Mouse (Mus musculus) heart, postnatal 14 days (tissue): Measurements from ENCODE around the gene Comp. TPM values are rescaled to one million over a fixed set of nuclear protein-coding genes. Genes with fewer than 3 reads are reported as not detected.

Experiments
- DNase-seq, 2 experiments: peaks; one replicate each; pipeline ENCODE4 v3.0.0; 2021 to 2022
- intact Hi-C: fragments of 180-260 bp; cut with DNase I; formaldehyde crosslinking; loops from one replicate; pipeline ENCODE4 v1.15.1; 2025
- total RNA-seq, 2 experiments: library from RNA; stranded (reverse); gene quantifications; 2 replicates each; pipeline ENCODE4 v1.2.3; 2021

Comp gene
- total RNA-seq, 2 experiments from 2014 or later, result 2.4 to 3.8 TPM

DNA sequence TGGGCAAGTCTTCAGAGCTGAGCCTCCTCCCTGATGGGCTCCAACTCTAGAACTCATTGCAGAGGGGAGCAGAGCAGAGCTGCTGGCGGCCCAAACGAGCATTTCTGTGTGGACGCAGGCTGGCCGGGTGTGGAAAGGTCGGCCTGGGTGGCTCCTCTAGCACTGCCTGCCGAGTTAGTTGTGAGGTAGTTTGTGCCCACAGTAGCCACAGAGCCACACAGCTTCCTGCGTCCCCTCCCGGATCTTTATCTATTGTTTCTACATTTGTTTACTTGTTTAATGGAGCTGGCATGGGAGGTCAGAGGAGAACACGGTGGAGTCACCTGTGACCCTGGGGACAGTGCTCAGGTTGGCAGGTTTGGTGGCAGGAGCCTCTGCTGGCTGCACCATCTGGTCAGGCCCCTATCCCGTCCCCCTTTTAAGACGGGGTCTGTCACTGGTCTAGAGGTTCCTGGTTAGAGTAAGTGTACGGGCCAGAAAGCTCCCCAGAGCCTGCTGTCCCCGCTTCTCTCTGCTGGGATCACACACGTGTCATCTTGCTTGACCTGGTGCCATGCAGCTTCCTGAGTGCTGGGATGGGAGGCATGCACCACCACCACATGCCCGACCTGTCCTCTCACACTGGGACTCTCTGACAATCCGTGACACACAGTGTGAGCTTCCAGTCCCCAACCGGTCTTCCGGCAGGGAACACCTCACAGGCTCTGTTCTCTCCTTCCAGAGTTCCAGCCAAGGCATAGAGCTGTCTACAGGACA, 48.2 kb downstream of the Comp start:
- intact Hi-C loops, result no loop called here

DNA sequence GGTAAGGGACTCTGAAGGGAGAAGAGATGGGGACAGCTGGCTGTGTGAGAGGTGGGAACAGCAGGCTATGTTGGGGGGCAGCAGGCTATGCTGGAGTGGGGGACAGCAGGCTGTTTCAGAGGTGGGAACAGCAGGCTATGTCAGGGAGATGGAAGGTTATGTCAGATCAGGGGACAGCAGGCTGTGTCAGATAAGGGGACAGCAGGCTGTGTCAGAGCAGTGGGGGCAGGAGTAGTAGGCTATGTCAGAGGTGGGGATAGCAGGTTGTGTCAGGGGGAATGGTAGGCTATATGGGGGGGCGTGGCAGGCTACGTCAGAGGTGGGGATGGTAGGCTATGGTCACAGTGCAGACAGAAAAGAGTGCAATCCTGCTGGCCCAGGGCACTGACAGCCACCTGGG, 49.4 kb downstream of the Comp start:
- intact Hi-C loops, result no loop called here
- DNase-seq, result no peak

More for the DNA sequence above, 48.2 kb downstream of the Comp start:
- no peak for DNase-seq

DNA sequence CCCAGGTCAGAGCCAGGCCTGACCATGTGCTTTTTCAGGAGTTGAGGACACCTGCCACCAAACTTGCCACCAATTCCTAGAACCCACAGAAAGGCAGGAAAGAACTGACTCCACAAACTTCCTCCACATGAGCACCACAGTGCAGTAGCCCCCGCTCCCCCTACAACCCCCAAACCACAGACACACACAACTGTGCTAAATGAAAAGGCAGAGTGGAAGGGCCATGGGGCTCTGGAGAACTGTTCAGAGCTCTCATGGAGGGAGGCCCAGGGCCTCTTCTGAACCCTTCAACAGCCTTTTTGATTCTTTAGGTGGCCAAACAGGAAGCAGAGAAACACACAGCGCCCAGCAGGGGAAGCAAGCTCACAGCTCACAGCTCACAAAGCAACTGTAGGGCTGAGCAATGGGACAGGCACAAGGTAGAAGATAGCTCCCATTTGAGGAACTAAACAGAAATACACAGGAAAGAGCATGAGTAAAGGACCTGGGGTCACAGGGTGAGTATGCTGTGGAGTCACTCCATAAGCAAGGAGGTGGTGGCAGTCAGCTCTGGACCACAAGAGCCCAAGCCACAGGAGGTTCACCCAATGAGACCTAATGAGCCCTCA, 53.0 kb downstream of the Comp start:
- DNase-seq, result no peak
- intact Hi-C loops, result no loop called here

DNA sequence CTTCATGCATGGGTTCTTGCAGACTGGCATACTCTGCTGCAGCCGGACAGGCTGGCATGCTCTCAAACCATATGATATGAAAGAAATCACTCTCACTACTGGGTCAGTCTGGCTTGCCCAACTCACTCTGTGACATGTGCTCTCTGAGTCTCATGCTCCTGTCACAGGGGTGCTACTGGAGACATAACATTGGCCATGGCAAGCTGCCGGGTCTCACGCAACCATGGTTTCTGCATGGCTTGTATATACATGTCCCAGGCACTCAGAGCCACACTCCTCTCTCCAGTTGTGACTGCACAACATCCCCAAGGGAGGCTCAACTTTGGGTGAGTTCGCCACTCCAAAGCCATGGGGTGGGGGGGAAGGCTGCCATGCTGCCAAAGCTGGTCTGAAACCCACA, 57.9 kb downstream of the Comp start:
- intact Hi-C loops, result no loop called here
- no peak for DNase-seq

Other genes starting within 250 kb of the Comp start
- gene Nr2c2ap, start 242.2 kb upstream of the Comp start, total RNA-seq, result 1 to 10 TPM; 7.4 to 7.9 TPM
- gene Rfxank, start 234.4 kb upstream of the Comp start, total RNA-seq, result 10 to 100 TPM; 17.7 to 20.1 TPM
- 10 to 100 TPM; 25.8 to 31.3 TPM for gene Borcs8, start 234.1 kb upstream of the Comp start, total RNA-seq
- under 1 TPM in 1 of 2 experiments, not detected in 1; 0.37 TPM for gene Mef2b, start 233.8 kb upstream of the Comp start, total RNA-seq
- gene Tmem161a, start 201.2 kb upstream of the Comp start, total RNA-seq, result 10 to 100 TPM; 91.7 to 99.4 TPM
- 10 to 100 TPM; 46.4 to 55.4 TPM for gene Slc25a42, start 161.3 kb upstream of the Comp start, total RNA-seq
- gene Sugp2, start 139.3 kb upstream of the Comp start, total RNA-seq, result 10 to 100 TPM; 40.2 to 44.7 TPM
- 1 to 10 TPM; 6.6 to 9.7 TPM for gene Armc6, start 139.1 kb upstream of the Comp start, total RNA-seq
- 10 to 100 TPM; 16.6 to 18.0 TPM for gene Homer3, start 90.7 kb upstream of the Comp start, total RNA-seq
- gene Ddx49, start 71.1 kb upstream of the Comp start, total RNA-seq, result 10 to 100 TPM; 28.9 to 29.0 TPM
- gene Cope, start 71.0 kb upstream of the Comp start, total RNA-seq, result 100 to 1,000 TPM; 160 to 164 TPM
- gene Cers1, start 57.8 kb upstream of the Comp start, total RNA-seq, result under 1 TPM; 0.56 to 0.72 TPM
- gene Gdf1, start 43.7 kb upstream of the Comp start, total RNA-seq, result not detected
- gene Upf1, start 20.3 kb upstream of the Comp start, total RNA-seq, result 10 to 100 TPM; 41.3 to 44.0 TPM
- gene Crtc1, start 66.0 kb downstream of the Comp start, total RNA-seq, result 1 to 10 TPM; 7.7 to 9.5 TPM
- gene Klhl26, start 103.4 kb downstream of the Comp start, total RNA-seq, result 1 to 10 TPM; 5.5 to 6.9 TPM
- gene Tmem59l, start 113.8 kb downstream of the Comp start, total RNA-seq, result not detected
- gene Crlf1, start 119.6 kb downstream of the Comp start, total RNA-seq, result under 1 TPM; 0.22 to 0.29 TPM
- gene Rex1bd, start 133.2 kb downstream of the Comp start, total RNA-seq, result 100 to 1,000 TPM; 105 TPM
- gene Uba52, start 137.2 kb downstream of the Comp start, total RNA-seq, result 1,000 to 10,000 TPM; 1,458 to 1,541 TPM
- gene Fkbp8, start 154.2 kb downstream of the Comp start, total RNA-seq, result 100 to 1,000 TPM; 150 to 163 TPM
- 10 to 100 TPM; 75.3 to 76.6 TPM for gene Kxd1, start 154.4 kb downstream of the Comp start, total RNA-seq
- gene Ell, start 165.9 kb downstream of the Comp start, total RNA-seq, result 10 to 100 TPM; 15.5 to 16.5 TPM
- 10 to 100 TPM; 25.8 to 27.7 TPM for gene Isyna1, start 220.8 kb downstream of the Comp start, total RNA-seq
- 10 to 100 TPM; 39.7 to 46.4 TPM for gene Ssbp4, start 235.3 kb downstream of the Comp start, total RNA-seq
- 1 to 10 TPM; 1.8 to 2.5 TPM for gene Lrrc25, start 242.6 kb downstream of the Comp start, total RNA-seq